Mouse (Mus musculus) kidney, adult 2 months (tissue): ENCODE results near the gene Trappc11.

Experiments
- CTCF ChIP-seq: fragments of 200-500 bp; conservative IDR thresholded peaks from 2 replicates; pipeline ENCODE4 v1.5.1; 2011; ENCODE audit warnings: low read depth, mild to moderate bottlenecking, control low read depth, low read length, moderate library complexity, mixed read lengths; ENCODE audit not compliant: insufficient read depth, insufficient read length
- POLR2A ChIP-seq: fragments of 200-500 bp; IDR thresholded peaks from one replicate; pipeline ENCODE4 v1.6.1; 2011; ENCODE audit warnings: low read depth, low read length, control low read depth

- TF ChIP-seq CTCF: no peak
- no peak for TF ChIP-seq POLR2A
Observed at GRCm38 (mm10) chr8:47510930-47511329, 22.3 kb downstream of the Trappc11 start.
